Mouse (Mus musculus): ENCODE measurements around the gene Mpped2.

Gene Mpped2

GRCm38 (mm10) chr2:106796246-106796645 lies 103.2 kb downstream of the Mpped2 start:
- DNase-seq (ENCODE audit: low read depth, low spot score) = peak; percentile 61

- DNase-seq (ENCODE audit: low read depth, low spot score) = peak; percentile 30
Observed at GRCm38 (mm10) chr2:106797855-106798254, 104.8 kb downstream of the Mpped2 start.

- no peak for DNase-seq (ENCODE audit: low read depth, low spot score)
Observed at GRCm38 (mm10) chr2:106798824-106799223, 105.8 kb downstream of the Mpped2 start.

- no peak for DNase-seq (ENCODE audit: low read depth, low spot score)
Observed at GRCm38 (mm10) chr2:106815898-106816297, 122.8 kb downstream of the Mpped2 start.

- no peak for DNase-seq (ENCODE audit: low read depth, low spot score)
Observed at GRCm38 (mm10) chr2:106821292-106821691, 128.2 kb downstream of the Mpped2 start.

- no peak for DNase-seq (ENCODE audit: low read depth, low spot score)
Observed at GRCm38 (mm10) chr2:106821883-106822282, 128.8 kb downstream of the Mpped2 start.

GRCm38 (mm10) chr2:106822540-106822939 lies 129.5 kb downstream of the Mpped2 start:
- peak; percentile 78 for DNase-seq (ENCODE audit: low read depth, low spot score)

- DNase-seq (ENCODE audit: low read depth, low spot score) = no peak
Observed at GRCm38 (mm10) chr2:106825461-106825860, 132.4 kb downstream of the Mpped2 start.

- no peak for DNase-seq (ENCODE audit: low read depth, low spot score)
Observed at GRCm38 (mm10) chr2:106826023-106826422, 133.0 kb downstream of the Mpped2 start.

- DNase-seq (ENCODE audit: low read depth, low spot score) = no peak
Observed at GRCm38 (mm10) chr2:106826806-106827205, 133.7 kb downstream of the Mpped2 start.

GRCm38 (mm10) chr2:106828573-106829310 lies 135.7 kb downstream of the Mpped2 start:
- DNase-seq (ENCODE audit: low read depth, low spot score) = no peak

GRCm38 (mm10) chr2:106829420-106829819 lies 136.4 kb downstream of the Mpped2 start:
- no peak for DNase-seq (ENCODE audit: low read depth, low spot score)

GRCm38 (mm10) chr2:106832577-106832976 lies 139.5 kb downstream of the Mpped2 start:
- DNase-seq (ENCODE audit: low read depth, low spot score) = no peak

- no peak for DNase-seq (ENCODE audit: low read depth, low spot score)
Observed at GRCm38 (mm10) chr2:106833212-106833611, 140.1 kb downstream of the Mpped2 start.

GRCm38 (mm10) chr2:106835321-106835720 lies 142.3 kb downstream of the Mpped2 start:
- no peak for DNase-seq (ENCODE audit: low read depth, low spot score)

- no peak for DNase-seq (ENCODE audit: low read depth, low spot score)
Observed at GRCm38 (mm10) chr2:106837241-106837640, 144.2 kb downstream of the Mpped2 start.

- no peak for DNase-seq (ENCODE audit: low read depth, low spot score)
Observed at GRCm38 (mm10) chr2:106844147-106844546, 151.1 kb downstream of the Mpped2 start.

GRCm38 (mm10) chr2:106844766-106845678 lies 152.0 kb downstream of the Mpped2 start:
- DNase-seq (ENCODE audit: low read depth, low spot score) = no peak

- no peak for DNase-seq (ENCODE audit: low read depth, low spot score)
Observed at GRCm38 (mm10) chr2:106846511-106846910, 153.4 kb downstream of the Mpped2 start.

GRCm38 (mm10) chr2:106849389-106849788 lies 156.3 kb downstream of the Mpped2 start:
- DNase-seq (ENCODE audit: low read depth, low spot score) = no peak

- DNase-seq (ENCODE audit: low read depth, low spot score) = no peak
Observed at GRCm38 (mm10) chr2:106851515-106851914, 158.4 kb downstream of the Mpped2 start.

GRCm38 (mm10) chr2:106854213-106854612 lies 161.1 kb downstream of the Mpped2 start:
- DNase-seq (ENCODE audit: low read depth, low spot score) = no peak

GRCm38 (mm10) chr2:106854758-106855157 lies 161.7 kb downstream of the Mpped2 start:
- peak; percentile 58 for DNase-seq (ENCODE audit: low read depth, low spot score)
